Mouse (Mus musculus): ENCODE data around the gene Ces2h. TPM values are rescaled to one million over a fixed set of nuclear protein-coding genes. Genes with fewer than 3 reads are reported as not detected.

The Ces2h gene
- polyA plus RNA-seq, 1 experiment: not detected

- no peaks in the 10 kb centered on the region for H3K79me2 ChIP-seq (ENCODE audit: control insufficient read depth, insufficient read depth)
- no peaks in the 10 kb centered on the region for H3K36me3 ChIP-seq (ENCODE audit: control insufficient read depth, insufficient read depth)
- H3K27me3 ChIP-seq (ENCODE audit: control insufficient read depth, insufficient read depth, insufficient read length): no peaks in the 10 kb centered on the region
- TF ChIP-seq POLR2A (IDR thresholded peaks at IDR 0.05; ENCODE audit: insufficient read length, low read depth): no peak
- TF ChIP-seq CEBPB (IDR thresholded peaks at IDR 0.05; ENCODE audit: insufficient read depth, poor library complexity, severe bottlenecking): no peak
- no peak for TF ChIP-seq MAX (IDR thresholded peaks at IDR 0.05; ENCODE audit: low read depth)
- TF ChIP-seq MYOG (IDR thresholded peaks at IDR 0.05; ENCODE audit: control insufficient read depth in 1 of 3, insufficient read depth in 1 of 3, insufficient read length in 2 of 3, low read depth in 2 of 3): no peak
- no peak for TF ChIP-seq USF1 (IDR thresholded peaks at IDR 0.05; ENCODE audit: low read depth)
- TF ChIP-seq MYOD1 (IDR thresholded peaks at IDR 0.05; ENCODE audit: control insufficient read depth in 1 of 3, insufficient read length in 2 of 3, low read depth in 2 of 3): no peak
- TF ChIP-seq POLR2AphosphoS2 (IDR thresholded peaks at IDR 0.05; ENCODE audit: insufficient read length, low read depth): no peak
- no peak for TF ChIP-seq REST (IDR thresholded peaks at IDR 0.05; ENCODE audit: insufficient read depth, insufficient read length)
- TF ChIP-seq TCF12 (IDR thresholded peaks at IDR 0.05; ENCODE audit: insufficient read depth, poor library complexity, severe bottlenecking): no peak
- TF ChIP-seq SRF (IDR thresholded peaks at IDR 0.05; ENCODE audit: control insufficient read depth, insufficient read length, low read depth): no peak
- TF ChIP-seq E2F4 (IDR thresholded peaks at IDR 0.05; ENCODE audit: insufficient read depth): no peak
- TF ChIP-seq TCF3 (IDR thresholded peaks at IDR 0.05; ENCODE audit: insufficient read length, low read depth): no peak
- no peak overlapping the region for H3K4me2 ChIP-seq (ENCODE audit: low read depth)
- H3ac ChIP-seq (ENCODE audit: control insufficient read depth, insufficient read length): no peak overlapping the region
- no peak overlapping the region for H3K4me3 ChIP-seq
Measured at GRCm38 (mm10) chr8:104984942-104985341, 15.7 kb upstream of the Ces2h start.

DNA sequence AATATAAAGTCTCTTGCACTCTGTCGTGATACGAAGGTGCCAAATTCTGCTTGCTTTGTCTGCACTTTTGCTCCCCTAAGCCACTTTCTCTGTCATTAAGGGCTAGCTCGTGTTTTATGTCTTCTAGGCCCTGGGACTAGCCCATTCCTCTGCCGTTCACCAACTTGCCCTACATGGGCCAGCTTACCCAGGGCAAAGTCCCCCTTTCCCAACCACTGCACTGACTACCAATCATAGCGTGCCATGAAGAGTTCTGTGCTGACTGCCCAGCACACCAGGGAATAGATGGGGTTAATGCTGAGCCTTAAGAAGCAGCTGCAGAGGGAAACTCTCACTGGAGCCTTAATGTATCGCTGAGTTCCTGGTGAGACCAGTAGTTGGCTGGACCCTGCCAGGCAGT lies 2.5 kb upstream of the Ces2h start:
- H3K27me3 ChIP-seq (ENCODE audit: control insufficient read depth, insufficient read depth, insufficient read length): no peaks in the 10 kb centered on the region
- H3K4me2 ChIP-seq (ENCODE audit: low read depth): no peak overlapping the region
- H3K79me2 ChIP-seq (ENCODE audit: control insufficient read depth, insufficient read depth): no peaks in the 10 kb centered on the region
- H3K36me3 ChIP-seq (ENCODE audit: control insufficient read depth, insufficient read depth): no peaks in the 10 kb centered on the region
- H3K4me3 ChIP-seq: no peak overlapping the region
- TF ChIP-seq MYOD1 (IDR thresholded peaks at IDR 0.05; ENCODE audit: control insufficient read depth in 1 of 3, insufficient read length in 2 of 3, low read depth in 2 of 3): no peak
- no peak for TF ChIP-seq MYOG (IDR thresholded peaks at IDR 0.05; ENCODE audit: control insufficient read depth in 1 of 3, insufficient read depth in 1 of 3, insufficient read length in 2 of 3, low read depth in 2 of 3)
- TF ChIP-seq REST (IDR thresholded peaks at IDR 0.05; ENCODE audit: insufficient read depth, insufficient read length): no peak
- TF ChIP-seq USF1 (IDR thresholded peaks at IDR 0.05; ENCODE audit: low read depth): no peak
- TF ChIP-seq SRF (IDR thresholded peaks at IDR 0.05; ENCODE audit: control insufficient read depth, insufficient read length, low read depth): no peak
- no peak for TF ChIP-seq CEBPB (IDR thresholded peaks at IDR 0.05; ENCODE audit: insufficient read depth, poor library complexity, severe bottlenecking)
- TF ChIP-seq TCF12 (IDR thresholded peaks at IDR 0.05; ENCODE audit: insufficient read depth, poor library complexity, severe bottlenecking): no peak
- no peak for TF ChIP-seq POLR2A (IDR thresholded peaks at IDR 0.05; ENCODE audit: insufficient read length, low read depth)
- TF ChIP-seq E2F4 (IDR thresholded peaks at IDR 0.05; ENCODE audit: insufficient read depth): no peak
- no peak for TF ChIP-seq POLR2AphosphoS2 (IDR thresholded peaks at IDR 0.05; ENCODE audit: insufficient read length, low read depth)
- no peak for TF ChIP-seq TCF3 (IDR thresholded peaks at IDR 0.05; ENCODE audit: insufficient read length, low read depth)
- no peak for TF ChIP-seq MAX (IDR thresholded peaks at IDR 0.05; ENCODE audit: low read depth)
- no peak overlapping the region for H3ac ChIP-seq (ENCODE audit: control insufficient read depth, insufficient read length)

DNA sequence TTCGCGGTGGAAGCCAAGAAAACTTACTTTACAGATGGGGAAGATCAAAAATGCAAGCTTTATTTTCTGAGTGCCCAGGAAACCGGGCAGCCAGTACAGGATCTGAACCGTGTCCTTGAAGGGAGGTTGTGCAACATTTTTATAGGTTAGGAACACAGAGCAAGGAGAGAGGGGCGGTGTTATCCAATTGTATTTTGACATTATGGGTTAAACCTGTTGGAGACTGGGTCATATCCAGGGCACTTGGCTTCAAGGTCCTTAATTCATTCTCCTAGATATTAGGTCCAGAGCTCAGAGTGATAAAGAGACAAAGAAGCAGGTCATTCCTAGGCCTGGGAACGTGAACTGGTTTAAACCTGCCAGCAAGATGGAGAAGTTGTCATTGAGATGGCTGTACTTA lies 1.5 kb upstream of the Ces2h start:
- no peak overlapping the region for H3K4me2 ChIP-seq (ENCODE audit: low read depth)
- no peaks in the 10 kb centered on the region for H3K36me3 ChIP-seq (ENCODE audit: control insufficient read depth, insufficient read depth)
- no peaks in the 10 kb centered on the region for H3K27me3 ChIP-seq (ENCODE audit: control insufficient read depth, insufficient read depth, insufficient read length)
- H3ac ChIP-seq (ENCODE audit: control insufficient read depth, insufficient read length): no peak overlapping the region
- TF ChIP-seq E2F4 (IDR thresholded peaks at IDR 0.05; ENCODE audit: insufficient read depth) (no peak), MYOG (IDR thresholded peaks at IDR 0.05; ENCODE audit: control insufficient read depth in 1 of 3, insufficient read depth in 1 of 3, insufficient read length in 2 of 3, low read depth in 2 of 3) (no peak), REST (IDR thresholded peaks at IDR 0.05; ENCODE audit: insufficient read depth, insufficient read length) (no peak), TCF3 (IDR thresholded peaks at IDR 0.05; ENCODE audit: insufficient read length, low read depth) (no peak), POLR2AphosphoS2 (IDR thresholded peaks at IDR 0.05; ENCODE audit: insufficient read length, low read depth) (no peak)
- H3K4me3 ChIP-seq: no peak overlapping the region
- H3K79me2 ChIP-seq (ENCODE audit: control insufficient read depth, insufficient read depth): no peaks in the 10 kb centered on the region

GRCm38 (mm10) chr8:105010000-105010399 lies 9.3 kb downstream of the Ces2h start:
- no peak for TF ChIP-seq POLR2AphosphoS2 (IDR thresholded peaks at IDR 0.05; ENCODE audit: insufficient read length, low read depth)
- no peak for TF ChIP-seq USF1 (IDR thresholded peaks at IDR 0.05; ENCODE audit: low read depth)
- TF ChIP-seq E2F4 (IDR thresholded peaks at IDR 0.05; ENCODE audit: insufficient read depth): no peak
- no peak for TF ChIP-seq MYOG (IDR thresholded peaks at IDR 0.05; ENCODE audit: control insufficient read depth in 1 of 3, insufficient read depth in 1 of 3, insufficient read length in 2 of 3, low read depth in 2 of 3)
- no peak for TF ChIP-seq POLR2A (IDR thresholded peaks at IDR 0.05; ENCODE audit: insufficient read length, low read depth)
- TF ChIP-seq REST (IDR thresholded peaks at IDR 0.05; ENCODE audit: insufficient read depth, insufficient read length): no peak
- no peak for TF ChIP-seq SRF (IDR thresholded peaks at IDR 0.05; ENCODE audit: control insufficient read depth, insufficient read length, low read depth)
- TF ChIP-seq CEBPB (IDR thresholded peaks at IDR 0.05; ENCODE audit: insufficient read depth, poor library complexity, severe bottlenecking): no peak
- no peak for TF ChIP-seq MYOD1 (IDR thresholded peaks at IDR 0.05; ENCODE audit: control insufficient read depth in 1 of 3, insufficient read length in 2 of 3, low read depth in 2 of 3)
- TF ChIP-seq TCF12 (IDR thresholded peaks at IDR 0.05; ENCODE audit: insufficient read depth, poor library complexity, severe bottlenecking): no peak
- TF ChIP-seq TCF3 (IDR thresholded peaks at IDR 0.05; ENCODE audit: insufficient read length, low read depth): no peak
- TF ChIP-seq MAX (IDR thresholded peaks at IDR 0.05; ENCODE audit: low read depth): no peak
- no peak overlapping the region for H3K4me2 ChIP-seq (ENCODE audit: low read depth)
- no peak overlapping the region for H3ac ChIP-seq (ENCODE audit: control insufficient read depth, insufficient read length)
- no peaks in the 10 kb centered on the region for H3K36me3 ChIP-seq (ENCODE audit: control insufficient read depth, insufficient read depth)
- H3K79me2 ChIP-seq (ENCODE audit: control insufficient read depth, insufficient read depth): no peaks in the 10 kb centered on the region
- H3K4me3 ChIP-seq: no peak overlapping the region
- H3K27me3 ChIP-seq (ENCODE audit: control insufficient read depth, insufficient read depth, insufficient read length): no peaks in the 10 kb centered on the region

- no peak overlapping the region for H3K4me2 ChIP-seq (ENCODE audit: low read depth)
- H3K27me3 ChIP-seq (ENCODE audit: control insufficient read depth, insufficient read depth, insufficient read length): no peaks in the 10 kb centered on the region
- no peak overlapping the region for H3ac ChIP-seq (ENCODE audit: control insufficient read depth, insufficient read length)
- H3K79me2 ChIP-seq (ENCODE audit: control insufficient read depth, insufficient read depth): no peaks in the 10 kb centered on the region
- no peaks in the 10 kb centered on the region for H3K36me3 ChIP-seq (ENCODE audit: control insufficient read depth, insufficient read depth)
- H3K4me3 ChIP-seq: no peak overlapping the region
- TF ChIP-seq SRF (IDR thresholded peaks at IDR 0.05; ENCODE audit: control insufficient read depth, insufficient read length, low read depth) (no peak), CEBPB (IDR thresholded peaks at IDR 0.05; ENCODE audit: insufficient read depth, poor library complexity, severe bottlenecking) (no peak), POLR2AphosphoS2 (IDR thresholded peaks at IDR 0.05; ENCODE audit: insufficient read length, low read depth) (no peak), MAX (IDR thresholded peaks at IDR 0.05; ENCODE audit: low read depth) (no peak), MYOD1 (IDR thresholded peaks at IDR 0.05; ENCODE audit: control insufficient read depth in 1 of 3, insufficient read length in 2 of 3, low read depth in 2 of 3) (no peak), USF1 (IDR thresholded peaks at IDR 0.05; ENCODE audit: low read depth) (no peak)
Measured at GRCm38 (mm10) chr8:105011136-105011535, 10.5 kb downstream of the Ces2h start.
